Mouse (Mus musculus) stomach, embryonic 15.5 days (tissue): ENCODE results near the gene Bad. TPM values are rescaled to one million over a fixed set of nuclear protein-coding genes. Genes with fewer than 3 reads are reported as not detected.

Experiments
- ATAC-seq: fragments of 200-750 bp; cut with Nextera tagmentation; 2 replicates; pipeline ENCODE4 v1.8.0; 2017; ENCODE audit warnings: low read depth, moderate number of reproducible peaks, moderate TSS enrichment; ENCODE audit not compliant: insufficient read depth, low FRiP score
- H3K27ac ChIP-seq: fragments of 300-500 bp; sonication (generic); 2 replicates; pipeline ENCODE4 v1.5.1; 2015; ENCODE audit warnings: mild to moderate bottlenecking, inconsistent platforms
- H3K27me3 ChIP-seq: fragments of 300-500 bp; sonication (generic); replicated peaks from 2 replicates; pipeline ENCODE4 v1.6.1; 2015; ENCODE audit warnings: inconsistent platforms
- H3K36me3 ChIP-seq: fragments of 300-500 bp; sonication (generic); 2 replicates; pipeline ENCODE4 v1.6.1; 2015; ENCODE audit warnings: inconsistent platforms
- H3K4me1 ChIP-seq: fragments of 300-500 bp; sonication (generic); 2 replicates; pipeline ENCODE4 v1.6.1; 2015; ENCODE audit warnings: inconsistent platforms
- H3K4me2 ChIP-seq: fragments of 300-500 bp; sonication (generic); 2 replicates; pipeline ENCODE4 v1.6.1; 2015; ENCODE audit warnings: mild to moderate bottlenecking, inconsistent platforms
- H3K4me3 ChIP-seq: fragments of 300-500 bp; sonication (generic); replicated peaks from 2 replicates; pipeline ENCODE4 v1.5.1; 2015; ENCODE audit warnings: inconsistent platforms
- H3K9ac ChIP-seq: fragments of 300-500 bp; sonication (generic); 2 replicates; pipeline ENCODE4 v1.6.1; 2015; ENCODE audit warnings: inconsistent platforms
- H3K9me3 ChIP-seq: fragments of 300-500 bp; sonication (generic); 2 replicates; pipeline ENCODE4 v1.6.1; 2016; ENCODE audit warnings: inconsistent platforms
- WGBS: fragments of 180-500 bp; shearing (Covaris S2); methylation state at CpG from one replicate; pipeline ENCODE4 v1.1.7; 2015; 5-methylcytosine and 5-hydroxymethylcytosine counted together
- microRNA-seq: library from miRNA; unstranded; fragments of <30 nt; microRNA quantifications from one replicate; pipeline ENCODE4, GENCODE M21; 2016
- polyA plus RNA-seq: library from polyadenylated mRNA; unstranded; fragments of >200 nt; fragmentation: Nextera tagmentation; extraction: Ambion mirVana; gene quantifications from 2 replicates; pipeline ENCODE4 v1.2.1, GENCODE M21; 2015

Gene Bad
- polyA plus RNA-seq, 1 experiment from 2014 or later, result 75.8 TPM

DNA sequence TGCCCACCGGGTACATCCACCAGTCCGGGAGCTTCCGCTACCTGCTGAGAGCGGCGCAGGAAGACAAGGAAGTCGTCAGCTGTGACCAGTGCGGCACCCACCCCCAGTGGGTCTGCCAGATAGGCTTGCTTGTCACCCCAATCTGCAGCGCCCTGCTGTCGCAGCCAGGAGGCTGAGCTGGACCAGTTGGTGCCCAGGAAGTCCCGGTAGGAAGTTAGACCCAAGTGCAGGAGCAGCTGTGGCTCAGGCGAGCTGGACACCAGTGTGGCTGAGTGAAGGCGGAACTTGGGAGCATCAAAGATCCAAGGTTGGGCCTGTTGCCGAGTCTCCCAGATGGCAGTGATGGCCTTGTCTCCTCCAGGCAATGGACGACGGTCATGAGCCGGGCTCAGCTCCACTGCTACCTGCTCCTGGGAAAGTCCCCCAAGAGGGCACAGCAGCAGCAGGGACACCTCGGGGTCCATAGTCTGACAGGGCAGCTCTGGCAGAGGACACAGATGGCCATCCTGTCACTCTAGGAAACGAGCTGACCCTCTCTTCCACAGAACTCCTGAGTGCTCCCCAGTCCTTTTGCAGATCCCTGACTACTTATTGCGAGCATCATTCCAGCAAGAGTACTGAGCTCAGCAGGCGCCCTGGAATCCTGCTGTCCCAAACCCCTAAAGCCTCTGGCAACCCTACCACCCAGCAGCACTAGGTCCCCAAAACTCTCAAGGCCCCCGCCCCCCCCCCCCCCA lies 53.8 kb downstream of the Bad start:
- Histone ChIP-seq H3K27ac (0 out of 2 replicates have a peak overlapping the region, but pooled peaks have one; percentile 21), H3K4me1 (peaks cover 32% of the 10 kb centered on the region), H3K9me3 (no peaks in the 10 kb centered on the region), H3K27me3 (no peaks in the 10 kb centered on the region), H3K9ac (peak overlapping the region; percentile 81; the same call in 1 of the 2 replicates), H3K4me3 (peak overlapping the region; percentile 63), H3K36me3 (peaks cover 12% of the 10 kb centered on the region; the same call in 1 of the 2 replicates), H3K4me2 (peak overlapping the region; percentile 82)
- 45% methylated on average over 21 of the region's 21 CpGs for WGBS
- no peak for ATAC-seq

DNA sequence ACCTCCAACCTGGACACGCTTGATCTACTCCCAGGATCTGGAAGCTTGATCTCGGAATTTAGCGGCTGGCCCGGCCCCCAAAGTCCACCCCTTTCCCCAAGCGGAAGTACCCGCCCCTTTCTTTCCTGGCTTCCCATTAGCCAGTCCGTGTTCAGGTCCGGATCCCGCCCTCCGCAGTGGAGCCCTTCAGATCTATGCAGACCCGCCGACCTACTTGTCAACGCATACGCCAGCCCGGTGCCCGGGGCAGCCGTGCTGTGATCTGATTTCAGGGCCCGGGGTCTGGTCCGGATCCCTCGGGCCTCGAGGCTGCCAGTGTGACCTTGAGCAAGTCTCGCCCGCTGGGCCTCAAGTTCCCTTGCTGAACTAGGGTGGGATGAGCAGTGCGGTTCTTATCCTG lies 54.3 kb downstream of the Bad start, which contains the start of the genes Nudt22 and Trpt1:
Gene Nudt22, minus strand, starts transcription at position 112 of the 400 bp plus-strand sequence.
Gene Trpt1, plus strand, starts transcription at position 126 of the 400 bp plus-strand sequence.
- peak within 1 kb of the TSS; percentile 81 for H3K9ac ChIP-seq
- peak within 1 kb of the TSS; percentile 77 for H3K27ac ChIP-seq
- no peaks in the 10 kb centered on the region for H3K9me3 ChIP-seq
- H3K36me3 ChIP-seq, result peaks cover 12% of the 10 kb centered on the region; the same call in 1 of the 2 replicates
- no peaks in the 10 kb centered on the region for H3K27me3 ChIP-seq
- peak within 1 kb of the TSS; percentile 82 for H3K4me2 ChIP-seq
- peak; percentile 83 for ATAC-seq
- under 1% methylated on average over 24 of the region's 24 CpGs for WGBS
- H3K4me3 ChIP-seq, result peak within 1 kb of the TSS; percentile 63
- H3K4me1 ChIP-seq, result peaks cover 32% of the 10 kb centered on the region

DNA sequence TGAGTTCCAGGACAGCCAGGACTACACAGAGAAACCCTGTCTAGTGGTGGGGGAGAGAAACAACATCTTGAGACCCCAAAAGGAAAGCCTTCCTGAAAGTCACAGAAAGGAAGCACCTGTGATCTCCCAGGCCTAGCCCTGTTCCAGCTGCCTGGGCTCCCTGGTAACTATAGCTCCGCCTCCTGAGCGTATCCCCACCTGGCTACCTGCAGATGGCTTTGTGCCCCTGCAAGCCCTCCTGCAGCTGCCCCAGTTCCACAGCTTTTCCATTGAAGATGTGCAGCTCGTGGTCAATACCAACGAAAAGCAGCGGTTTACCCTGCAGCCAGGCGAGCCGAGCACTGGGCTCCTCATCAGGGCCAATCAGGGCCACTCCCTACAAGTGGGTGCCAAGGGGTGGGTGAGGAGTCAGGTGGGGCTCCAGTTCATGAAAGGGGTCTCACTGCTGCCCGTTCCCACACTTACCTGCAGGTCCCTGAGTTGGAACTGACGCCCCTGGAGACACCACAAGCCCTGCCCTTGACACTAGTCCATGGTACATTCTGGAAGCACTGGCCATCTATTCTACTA lies 56.1 kb downstream of the Bad start:
- no peak for ATAC-seq
- no peak overlapping the region for H3K4me3 ChIP-seq
- WGBS, result 84% methylated on average over 9 of the region's 9 CpGs
- no peak overlapping the region for H3K4me2 ChIP-seq
- no peak overlapping the region for H3K9ac ChIP-seq
- H3K9me3 ChIP-seq, result no peaks in the 10 kb centered on the region
- no peaks in the 10 kb centered on the region for H3K27me3 ChIP-seq
- H3K4me1 ChIP-seq, result peaks cover 23% of the 10 kb centered on the region
- no peak overlapping the region for H3K27ac ChIP-seq
- H3K36me3 ChIP-seq, result peaks cover 12% of the 10 kb centered on the region; the same call in 1 of the 2 replicates

DNA sequence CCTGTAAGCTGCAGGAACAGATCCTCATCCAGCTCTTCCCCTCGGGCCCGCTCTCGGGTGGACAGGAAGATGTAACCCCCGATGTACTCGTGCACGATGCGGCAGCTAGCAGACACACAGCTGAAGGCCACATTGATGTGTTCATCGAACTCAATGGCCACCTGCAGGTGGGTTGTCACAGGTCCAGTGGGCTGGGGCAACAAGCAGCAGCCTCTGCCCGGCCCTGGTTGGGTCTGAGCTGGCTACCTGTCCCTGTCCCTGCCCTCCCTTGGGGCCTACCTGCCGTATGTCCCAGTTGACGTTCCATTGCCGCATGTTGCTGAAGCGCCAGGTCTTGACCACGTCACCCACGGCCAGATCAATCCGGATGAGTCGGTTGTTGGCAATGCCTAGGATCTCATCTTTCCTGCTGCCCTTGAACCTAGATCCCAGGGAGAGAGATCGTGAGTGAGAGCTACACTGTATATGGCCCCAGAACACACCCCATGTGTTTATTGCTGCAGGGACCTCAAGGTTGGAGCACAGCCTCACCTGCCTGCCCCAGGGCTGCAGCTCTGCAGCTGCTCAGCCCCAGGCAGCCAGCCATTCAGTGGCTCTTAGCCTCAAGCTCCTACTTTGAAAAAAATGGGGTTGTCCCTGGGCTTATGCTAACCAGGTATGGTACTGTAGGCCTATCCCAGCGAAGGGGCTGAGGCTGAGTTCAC lies 57.9 kb downstream of the Bad start:
- Histone ChIP-seq H3K4me2 (no peak overlapping the region), H3K4me3 (no peak overlapping the region), H3K4me1 (peaks cover 17% of the 10 kb centered on the region), H3K27ac (no peak overlapping the region), H3K36me3 (peaks cover 12% of the 10 kb centered on the region; the same call in 1 of the 2 replicates), H3K9me3 (no peaks in the 10 kb centered on the region), H3K27me3 (no peaks in the 10 kb centered on the region), H3K9ac (no peak overlapping the region)
- WGBS, result 93% methylated on average over 19 of the region's 19 CpGs
- ATAC-seq, result no peak

Small RNAs within 50 kb of the gene (microRNA-seq; reads per million reads assigned to microRNA genes)
- gene Mir6990, result 1.2 reads per million

Other genes with a start within 250 kb of the Bad start
- 28.1 and 30.1 TPM in 2 replicates for gene Rps6ka4, start 101.2 kb upstream of the Bad start, polyA plus RNA-seq
- 1.7 and 1.9 TPM in 2 replicates for gene Ccdc88b, start 83.7 kb upstream of the Bad start, polyA plus RNA-seq
- gene Trmt112, start 32.2 kb upstream of the Bad start, polyA plus RNA-seq, result 130 and 135 TPM in 2 replicates
- gene Prdx5, start 31.8 kb upstream of the Bad start, polyA plus RNA-seq, result 228 and 279 TPM in 2 replicates
- 17.1 and 18.8 TPM in 2 replicates for gene Esrra, start 20.0 kb upstream of the Bad start, polyA plus RNA-seq
- 1.6 TPM in 2 replicates for gene Catsperz, start 16.5 kb upstream of the Bad start, polyA plus RNA-seq
- 0.67 and 0.86 TPM in 2 replicates for gene Kcnk4, start 7.3 kb upstream of the Bad start, polyA plus RNA-seq
- 26.7 and 29.9 TPM in 2 replicates for gene Gpr137, start 619 bp downstream of the Bad start, polyA plus RNA-seq
- 165 and 184 TPM in 2 replicates for gene Ppp1r14b, start 33.1 kb downstream of the Bad start, polyA plus RNA-seq
- 81.3 and 92.2 TPM in 2 replicates for gene Plcb3, start 34.6 kb downstream of the Bad start, polyA plus RNA-seq
- gene Fkbp2, start 38.6 kb downstream of the Bad start, polyA plus RNA-seq, result 156 and 163 TPM in 2 replicates
- 43.9 and 44.8 TPM in 2 replicates for gene Vegfb, start 45.8 kb downstream of the Bad start, polyA plus RNA-seq
- 26.4 and 28.2 TPM in 2 replicates for gene Dnajc4, start 50.7 kb downstream of the Bad start, polyA plus RNA-seq
- gene Nudt22, start 54.3 kb downstream of the Bad start, polyA plus RNA-seq, result 21.1 and 24.9 TPM in 2 replicates
- 10.0 and 10.1 TPM in 2 replicates for gene Trpt1, start 54.3 kb downstream of the Bad start, polyA plus RNA-seq
- gene Fermt3, start 77.6 kb downstream of the Bad start, polyA plus RNA-seq, result 14.0 and 16.2 TPM in 2 replicates
- gene Stip1, start 98.1 kb downstream of the Bad start, polyA plus RNA-seq, result 185 and 219 TPM in 2 replicates
- 11.7 and 13.3 TPM in 2 replicates for gene Macrod1, start 114.9 kb downstream of the Bad start, polyA plus RNA-seq
- gene Flrt1, start 163.9 kb downstream of the Bad start, polyA plus RNA-seq, result 3.5 and 4.2 TPM in 2 replicates